Mouse (Mus musculus) thymus, adult 2 months (tissue): ENCODE data around the gene Kank4. TPM values are rescaled to one million over a fixed set of nuclear protein-coding genes. Genes with fewer than 3 reads are reported as not detected.
"Not testable (repeated sequence)": the region's sequence is repeated elsewhere in the genome, so short reads cannot be mapped to it uniquely, and the experiment has no call there.

Experiments used
- DNase-seq: peaks from one replicate; pipeline ENCODE4 v3.0.0; 2021
- H3K27ac ChIP-seq: fragments of 200-500 bp; 2 replicates; pipeline ENCODE4 v1.5.1; 2012; ENCODE audit warnings: low read length, control low read depth; ENCODE audit not compliant: control insufficient read depth, insufficient read depth
- H3K27me3 ChIP-seq: fragments of 200-500 bp; 2 replicates; pipeline ENCODE4 v1.6.1; 2012; ENCODE audit warnings: mild to moderate bottlenecking, low read length, moderate library complexity, mixed read lengths; ENCODE audit not compliant: control insufficient read depth, insufficient read depth
- H3K36me3 ChIP-seq: fragments of 200-500 bp; 2 replicates; pipeline ENCODE4 v1.6.1; 2012; ENCODE audit warnings: mild to moderate bottlenecking, low read length, moderate library complexity; ENCODE audit not compliant: control insufficient read depth, insufficient read depth
- H3K4me1 ChIP-seq: fragments of 200-500 bp; replicated peaks from 2 replicates; pipeline ENCODE4 v1.6.1; 2012; ENCODE audit warnings: low read length; ENCODE audit not compliant: control insufficient read depth, insufficient read depth
- H3K4me3 ChIP-seq: fragments of 200-500 bp; 2 replicates; pipeline ENCODE4 v1.5.1; 2012; ENCODE audit warnings: mild to moderate bottlenecking, low read length, control low read depth, moderate library complexity; ENCODE audit not compliant: control insufficient read depth, insufficient read depth
- CTCF ChIP-seq: fragments of 200-500 bp; IDR thresholded peaks from 2 replicates; pipeline ENCODE4 v1.5.1; 2012; ENCODE audit warnings: mild to moderate bottlenecking, control low read depth, low read length, moderate library complexity, borderline replicate concordance; ENCODE audit not compliant: control insufficient read depth, poor library complexity, insufficient read depth; ENCODE audit errors: extremely low read depth
- POLR2A ChIP-seq: fragments of 200-500 bp; IDR thresholded peaks from 2 replicates; pipeline ENCODE4 v1.6.1; 2012; ENCODE audit warnings: mild to moderate bottlenecking, low read length, control low read depth, moderate library complexity; ENCODE audit not compliant: control insufficient read depth, poor library complexity, insufficient read depth; ENCODE audit errors: extremely low read depth
- WGBS: fragments of 180-500 bp; shearing (Covaris S2); methylation state at CpG from one replicate; pipeline ENCODE4 v1.1.7; 2018; 5-methylcytosine and 5-hydroxymethylcytosine counted together
- polyA plus RNA-seq: library from polyadenylated mRNA; depleted of rRNA; stranded (reverse); fragments of >200 nt; gene quantifications from 2 replicates; pipeline ENCODE4 v1.2.3, GENCODE M21; 2012

Gene Kank4
- polyA plus RNA-seq, 1 experiment: 0.31 TPM

DNA sequence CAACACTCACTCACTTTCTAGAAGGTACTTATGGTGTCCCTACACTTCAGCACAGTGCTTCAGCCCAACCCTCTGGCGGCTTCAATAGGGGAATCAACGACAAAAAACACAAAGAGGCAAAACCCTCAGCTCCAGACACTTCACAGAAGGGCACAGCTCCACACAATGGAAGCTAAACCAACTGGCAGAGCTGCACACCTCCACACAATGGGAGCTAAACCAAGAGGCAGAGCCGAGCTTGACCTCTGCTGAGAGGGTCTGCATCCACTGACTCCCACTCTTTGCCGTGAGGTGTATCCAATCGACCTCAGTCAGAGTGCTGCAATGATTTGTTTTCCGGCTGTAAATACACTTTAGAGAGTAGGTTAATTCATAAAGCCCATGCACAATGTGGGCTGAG, 23.2 kb upstream of the Kank4 start:
- H3K4me1 ChIP-seq: 0 out of 2 replicates have a peak, but pooled peaks cover 2% of the 10 kb centered on the region
- no peaks in the 10 kb centered on the region for H3K27me3 ChIP-seq
- TF ChIP-seq CTCF (no peak), POLR2A (no peak)
- 82% methylated on average over 6 of the region's 6 CpGs for WGBS
- no peak overlapping the region for H3K27ac ChIP-seq
- H3K4me3 ChIP-seq: no peak overlapping the region
- no peak for DNase-seq
- H3K36me3 ChIP-seq: no peaks in the 10 kb centered on the region

DNA sequence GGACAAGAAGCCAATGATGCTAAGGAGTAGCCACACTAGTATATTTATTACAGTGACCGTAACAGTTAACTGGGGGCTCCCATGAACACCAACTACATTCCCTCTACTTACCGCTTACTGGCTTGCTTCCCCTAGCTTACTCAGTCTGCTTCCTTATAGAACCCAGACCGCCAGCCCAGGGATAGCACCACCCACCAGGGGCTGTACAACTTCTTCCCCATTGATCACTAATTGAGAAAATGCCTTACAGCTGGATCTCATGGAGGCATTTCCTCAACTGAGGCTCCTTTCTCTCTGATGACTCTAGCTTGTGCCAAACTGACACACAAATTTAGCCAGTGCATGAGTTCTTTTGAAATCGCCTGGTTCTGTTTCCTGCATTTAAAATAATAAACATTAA, 21.6 kb upstream of the Kank4 start:
- Histone ChIP-seq H3K4me1 (0 out of 2 replicates have a peak, but pooled peaks cover 2% of the 10 kb centered on the region), H3K27me3 (no peaks in the 10 kb centered on the region), H3K4me3 (no peak overlapping the region), H3K36me3 (no peaks in the 10 kb centered on the region), H3K27ac (no peak overlapping the region)
- no peak for DNase-seq
- TF ChIP-seq POLR2A: no peak
- TF ChIP-seq CTCF: no peak
- WGBS: 97% methylated on average over 4 of the region's 4 CpGs

DNA sequence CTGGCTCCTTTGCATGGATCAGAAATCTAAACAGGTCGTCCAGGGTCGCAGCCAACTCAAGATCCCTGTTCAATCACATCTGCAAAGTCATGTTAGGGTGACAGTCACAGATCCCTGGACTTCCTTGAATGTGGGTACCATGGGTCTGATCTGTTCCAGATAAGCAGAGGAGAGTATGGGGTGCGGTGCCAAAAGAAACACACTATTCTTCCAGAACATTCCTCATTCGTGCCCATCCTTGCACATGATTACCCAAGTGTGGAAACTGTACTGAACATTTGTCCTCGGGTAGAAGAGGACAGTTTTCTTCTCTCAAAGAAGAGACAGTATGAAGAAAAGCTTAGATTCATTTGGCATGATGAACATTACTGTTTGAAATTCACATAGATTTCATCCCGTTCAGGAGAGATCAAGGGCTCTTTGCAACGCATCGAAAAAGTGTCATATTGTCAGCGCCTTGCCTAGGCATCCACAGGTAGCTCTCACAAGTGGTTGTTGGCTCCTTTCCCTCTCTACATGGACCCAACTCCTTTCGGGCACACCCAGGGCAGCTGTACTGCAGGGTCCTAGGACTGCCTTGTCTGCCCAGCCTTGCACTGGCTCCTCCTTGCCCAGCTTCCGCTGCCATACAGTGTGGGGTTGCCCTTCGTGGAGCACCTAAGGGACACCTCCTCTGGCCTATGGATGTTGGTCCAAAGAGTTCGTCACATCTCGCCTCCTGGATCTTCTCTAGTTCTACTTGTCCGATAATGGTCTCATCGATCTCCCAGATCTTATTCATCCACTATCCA, 20.6 kb upstream of the Kank4 start:
- Histone ChIP-seq H3K27me3 (no peaks in the 10 kb centered on the region), H3K27ac (no peak overlapping the region), H3K4me3 (no peak overlapping the region), H3K36me3 (no peaks in the 10 kb centered on the region), H3K4me1 (no peaks in the 10 kb centered on the region)
- no peak for DNase-seq
- 94% methylated on average over 16 of the region's 16 CpGs for WGBS
- no peak for TF ChIP-seq POLR2A
- no peak for TF ChIP-seq CTCF

DNA sequence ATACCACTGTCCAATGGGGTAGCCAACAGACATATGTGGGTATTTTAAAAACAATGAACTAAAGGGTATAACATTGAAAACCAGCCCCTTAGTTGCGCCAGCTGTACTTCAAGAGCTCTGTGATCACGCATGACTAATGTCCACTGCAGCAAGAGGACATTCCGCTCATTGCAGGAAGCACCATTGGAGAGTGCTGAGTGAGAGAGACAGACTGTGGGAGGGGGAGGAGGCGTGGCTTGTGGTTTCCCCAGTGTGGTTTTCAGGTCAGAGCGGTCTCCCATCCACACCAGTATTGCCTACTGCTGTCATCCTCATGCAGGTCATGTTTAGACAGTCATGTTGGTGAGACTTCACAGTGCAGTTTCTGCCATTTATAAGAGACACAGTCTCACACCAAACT, 19.2 kb upstream of the Kank4 start:
- no peak overlapping the region for H3K4me3 ChIP-seq
- no peak for DNase-seq
- no peaks in the 10 kb centered on the region for H3K27me3 ChIP-seq
- no peaks in the 10 kb centered on the region for H3K36me3 ChIP-seq
- no peaks in the 10 kb centered on the region for H3K4me1 ChIP-seq
- 25% methylated on average over 5 of the region's 5 CpGs for WGBS
- no peak overlapping the region for H3K27ac ChIP-seq
- TF ChIP-seq CTCF: no peak
- no peak for TF ChIP-seq POLR2A

DNA sequence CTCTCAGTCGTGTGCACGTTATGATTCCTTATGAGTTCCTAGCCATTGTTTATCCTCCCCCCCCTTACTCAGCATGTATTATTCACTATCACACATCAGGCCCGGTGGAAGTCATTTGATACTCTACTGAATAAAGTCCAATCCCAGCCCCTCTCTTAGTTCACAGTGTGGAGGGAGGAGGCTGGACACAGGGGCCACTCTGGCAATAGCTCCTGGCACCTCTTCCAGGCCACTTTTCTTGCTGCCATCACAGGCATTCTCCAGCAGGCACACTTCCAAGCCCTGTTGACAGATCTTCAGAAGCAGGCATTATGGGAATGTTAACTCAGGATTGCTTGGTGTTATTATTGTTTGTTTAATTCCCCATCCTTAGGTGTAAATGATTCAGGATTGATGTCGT, 17.4 kb upstream of the Kank4 start:
- H3K27me3 ChIP-seq: no peaks in the 10 kb centered on the region
- DNase-seq: no peak
- H3K4me1 ChIP-seq: no peaks in the 10 kb centered on the region
- WGBS: 88% methylated on average over 4 of the region's 4 CpGs
- no peak overlapping the region for H3K4me3 ChIP-seq
- H3K36me3 ChIP-seq: no peaks in the 10 kb centered on the region
- H3K27ac ChIP-seq: no peak overlapping the region
- TF ChIP-seq CTCF (no peak), POLR2A (no peak)

DNA sequence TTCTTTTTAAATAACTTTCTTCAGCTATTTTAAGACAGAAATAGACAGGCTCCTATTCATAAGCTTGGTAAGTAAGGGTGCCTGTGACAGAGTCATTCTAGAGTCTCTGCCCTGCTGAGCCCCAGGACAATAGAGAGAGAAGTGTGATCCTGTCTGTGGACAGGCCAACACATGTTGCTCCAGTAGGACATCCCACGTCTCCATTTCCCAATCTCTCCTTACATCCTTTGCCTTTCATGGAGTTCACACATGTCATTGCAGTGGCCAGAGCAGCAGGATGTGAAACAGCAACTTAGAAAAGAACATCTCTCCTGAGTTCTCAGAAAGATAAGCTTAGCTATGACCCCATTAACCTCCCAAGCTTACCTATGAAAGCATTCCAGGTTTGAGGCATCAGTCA, 14.4 kb upstream of the Kank4 start:
- no peak for DNase-seq
- Histone ChIP-seq H3K36me3 (no peaks in the 10 kb centered on the region), H3K4me1 (no peaks in the 10 kb centered on the region), H3K27me3 (no peaks in the 10 kb centered on the region), H3K27ac (no peak overlapping the region), H3K4me3 (no peak overlapping the region)
- 80% methylated on average over 1 of the region's 1 CpGs for WGBS
- TF ChIP-seq POLR2A (no peak), CTCF (no peak)

DNA sequence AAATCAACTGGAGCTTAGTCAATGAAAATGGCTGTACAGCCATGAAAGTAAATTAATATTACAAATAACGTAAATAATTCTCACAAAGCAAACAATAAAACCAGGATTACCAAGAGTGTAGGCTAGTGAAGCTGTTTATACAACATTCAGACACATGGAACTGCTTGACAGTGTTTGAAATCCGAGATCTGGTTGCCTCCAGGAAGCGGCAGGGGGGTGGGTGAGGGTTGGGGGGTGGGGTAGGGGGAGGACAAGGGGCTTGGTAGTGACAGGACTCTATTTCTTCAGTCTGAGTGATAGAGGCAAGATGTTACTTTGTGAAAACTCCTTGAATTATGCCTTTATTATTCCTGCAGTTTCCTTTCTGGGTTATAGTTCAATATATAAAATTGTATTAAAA, 9.4 kb upstream of the Kank4 start:
- Histone ChIP-seq H3K36me3 (no peaks in the 10 kb centered on the region), H3K27ac (no peak overlapping the region), H3K4me3 (no peak overlapping the region), H3K4me1 (no peaks in the 10 kb centered on the region), H3K27me3 (no peaks in the 10 kb centered on the region)
- WGBS: 70% methylated on average over 3 of the region's 3 CpGs
- no peak for TF ChIP-seq CTCF
- no peak for TF ChIP-seq POLR2A
- no peak for DNase-seq

DNA sequence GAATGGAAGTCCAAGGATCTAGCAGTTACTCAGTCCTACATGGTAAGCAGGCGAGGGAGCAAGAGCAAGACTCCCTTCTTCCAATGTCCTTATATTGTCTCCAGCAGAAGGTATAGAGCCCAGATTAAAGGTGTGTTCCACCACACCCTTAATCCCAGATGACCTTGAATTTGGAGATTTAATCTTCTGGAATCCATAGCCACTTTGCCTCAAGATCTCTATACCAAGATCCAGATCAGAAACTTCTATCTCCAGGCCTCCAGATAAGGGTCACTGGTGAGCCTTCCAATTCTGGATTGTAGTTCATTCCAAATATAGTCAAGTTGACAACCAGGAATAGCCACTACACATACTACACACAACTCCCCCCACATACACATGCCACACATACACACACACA, 6.4 kb upstream of the Kank4 start, which contains the start of gene I0C0044D17Rik:
Gene I0C0044D17Rik (minus strand): TSS at position 101 of the 400 bp plus-strand sequence.
- H3K4me3 ChIP-seq, H3K4me1 ChIP-seq, H3K27me3 ChIP-seq, H3K36me3 ChIP-seq, DNase-seq, H3K27ac ChIP-seq: not testable (repeated sequence)
- 94% methylated on average over 1 of the region's 1 CpGs for WGBS
